7 mouse cellular contexts compared by ENCODE assay signal in the genomic region with DNA sequence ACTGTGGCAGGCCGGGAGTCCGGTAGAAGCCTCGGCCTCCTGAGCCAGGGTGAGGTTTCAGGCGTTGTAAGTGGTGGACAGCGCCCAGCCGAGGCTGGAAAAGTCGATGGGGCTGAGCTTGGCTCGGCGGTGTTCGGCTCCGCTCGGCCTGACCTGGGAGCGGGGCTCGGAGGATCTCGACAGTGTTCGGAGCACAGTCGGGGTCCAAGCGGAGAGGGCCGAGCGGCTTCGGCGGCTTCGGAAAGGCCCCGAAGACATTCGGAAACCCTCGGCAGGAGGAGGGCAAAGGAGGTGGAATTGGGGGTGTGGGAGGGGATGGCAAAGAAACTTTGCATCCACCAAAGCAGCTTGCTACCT. TPM values are rescaled to one million over a fixed set of nuclear protein-coding genes. Genes with fewer than 3 reads are reported as not detected.
DNase-seq lines count a peak whose midpoint lies in the region; ATAC-seq lines count a peak whose summit lies in the region.

No protein-coding gene starts in this region.

- H3K9me3 ChIP-seq in heart, embryonic 11.5 days (replicated peaks; ENCODE audit: control insufficient read depth, low read length) = no peaks in the 10 kb centered on the region
- H3K9me3 ChIP-seq in kidney, embryonic 14.5 days (ENCODE audit: control insufficient read depth, low read length) = no peaks in the 10 kb centered on the region
- no peaks in the 10 kb centered on the region for H3K9me3 ChIP-seq in limb, embryonic 12.5 days
- no peaks in the 10 kb centered on the region for H3K9me3 ChIP-seq in midbrain, embryonic 15.5 days
- no peaks in the 10 kb centered on the region for H3K9me3 ChIP-seq in stomach, embryonic 15.5 days

- under 1% methylated on average over 26 of the region's 26 CpGs for WGBS in heart, embryonic 11.5 days (ENCODE audit: insufficient replicate concordance)
- WGBS in kidney, embryonic 14.5 days = 0% methylated on average over 26 of the region's 26 CpGs
- under 1% methylated on average over 26 of the region's 26 CpGs for WGBS in limb, embryonic 12.5 days
- under 1% methylated on average over 26 of the region's 26 CpGs for WGBS in midbrain, embryonic 15.5 days
- WGBS in stomach, embryonic 15.5 days = under 1% methylated on average over 26 of the region's 26 CpGs

- H3K4me2 ChIP-seq in heart, embryonic 11.5 days = peak overlapping the region; percentile 87
- peak overlapping the region; percentile 35 for H3K4me2 ChIP-seq in kidney, embryonic 14.5 days (replicated peaks; ENCODE audit: low read depth, low read length)
- peak overlapping the region; percentile 86 for H3K4me2 ChIP-seq in limb, embryonic 12.5 days
- H3K4me2 ChIP-seq in midbrain, embryonic 15.5 days = peak overlapping the region; percentile 73
- H3K4me2 ChIP-seq in stomach, embryonic 15.5 days = peak overlapping the region; percentile 88

- H3K36me3 ChIP-seq in heart, embryonic 11.5 days (ENCODE audit: control insufficient read depth, insufficient read depth, low read length) = no peaks in the 10 kb centered on the region
- H3K36me3 ChIP-seq in kidney, embryonic 14.5 days (ENCODE audit: control insufficient read depth, insufficient read depth, low read length) = no peaks in the 10 kb centered on the region
- H3K36me3 ChIP-seq in limb, embryonic 12.5 days = no peaks in the 10 kb centered on the region
- 0 out of 2 replicates have a peak, but pooled peaks cover 8% of the 10 kb centered on the region for H3K36me3 ChIP-seq in midbrain, embryonic 15.5 days (replicated peaks)
- H3K36me3 ChIP-seq in stomach, embryonic 15.5 days = no peaks in the 10 kb centered on the region

- H3K27ac ChIP-seq in heart, embryonic 11.5 days (ENCODE audit: low read depth, low read length) = no peak overlapping the region
- no peak overlapping the region for H3K27ac ChIP-seq in kidney, embryonic 14.5 days (ENCODE audit: low read depth, low read length)
- H3K27ac ChIP-seq in limb, embryonic 12.5 days = no peak overlapping the region
- H3K27ac ChIP-seq in midbrain, embryonic 15.5 days = peak overlapping the region; percentile 99
- no peak overlapping the region for H3K27ac ChIP-seq in stomach, embryonic 15.5 days

- peak; percentile 62 for DNase-seq in brain, embryonic 18.5 days (ENCODE audit: low read depth, low spot score)
- peak; percentile 49 for DNase-seq in fibroblast of lung, adult 2 months (ENCODE audit: low read depth)

- no peak overlapping the region for H3K9ac ChIP-seq in heart, embryonic 11.5 days (ENCODE audit: low read depth, low read length)
- H3K9ac ChIP-seq in kidney, embryonic 14.5 days (ENCODE audit: low read depth, low read length) = no peak overlapping the region
- no peak overlapping the region for H3K9ac ChIP-seq in limb, embryonic 12.5 days (replicated peaks)
- peak overlapping the region; percentile 89 for H3K9ac ChIP-seq in midbrain, embryonic 15.5 days
- H3K9ac ChIP-seq in stomach, embryonic 15.5 days = no peak overlapping the region

- peak; percentile 72; the same call in 1 of the 2 replicates for ATAC-seq in heart, embryonic 11.5 days (replicated peaks; ENCODE audit: insufficient number of reproducible peaks, low FRiP score, low TSS enrichment)
- ATAC-seq in kidney, embryonic 14.5 days (ENCODE audit: low FRiP score, low TSS enrichment) = peak; percentile 95
- peak; percentile 83 for ATAC-seq in limb, embryonic 12.5 days (ENCODE audit: insufficient number of reproducible peaks, insufficient read depth, low FRiP score, low TSS enrichment, low read depth)
- ATAC-seq in midbrain, embryonic 15.5 days (replicated peaks) = peak; percentile 62
- ATAC-seq in stomach, embryonic 15.5 days (ENCODE audit: insufficient read depth, low FRiP score, low read depth) = peak; percentile 85

- peaks cover 15% of the 10 kb centered on the region for H3K4me1 ChIP-seq in heart, embryonic 11.5 days (ENCODE audit: control insufficient read depth, insufficient read depth, low read length)
- H3K4me1 ChIP-seq in kidney, embryonic 14.5 days (ENCODE audit: control insufficient read depth, insufficient read depth, low read length) = no peaks in the 10 kb centered on the region
- peaks cover 30% of the 10 kb centered on the region for H3K4me1 ChIP-seq in limb, embryonic 12.5 days (replicated peaks)
- H3K4me1 ChIP-seq in midbrain, embryonic 15.5 days = peaks cover 48% of the 10 kb centered on the region
- peaks cover 22% of the 10 kb centered on the region for H3K4me1 ChIP-seq in stomach, embryonic 15.5 days

- peak overlapping the region; percentile 70 for H3K4me3 ChIP-seq in heart, embryonic 11.5 days (ENCODE audit: low read depth, low read length)
- H3K4me3 ChIP-seq in kidney, embryonic 14.5 days (ENCODE audit: low read length) = peak overlapping the region; percentile 17; the same call in 1 of the 2 replicates
- H3K4me3 ChIP-seq in limb, embryonic 12.5 days (replicated peaks) = peak overlapping the region; percentile 28
- H3K4me3 ChIP-seq in midbrain, embryonic 15.5 days = peak overlapping the region; percentile 94
- H3K4me3 ChIP-seq in stomach, embryonic 15.5 days (replicated peaks) = peak overlapping the region; percentile 66

- H3K27me3 ChIP-seq in heart, embryonic 11.5 days (ENCODE audit: control insufficient read depth, insufficient read depth, low read length) = peaks cover 21% of the 10 kb centered on the region
- peaks cover 30% of the 10 kb centered on the region for H3K27me3 ChIP-seq in kidney, embryonic 14.5 days (ENCODE audit: control insufficient read depth, insufficient read depth, low read length)
- H3K27me3 ChIP-seq in limb, embryonic 12.5 days = peaks cover 50% of the 10 kb centered on the region
- H3K27me3 ChIP-seq in midbrain, embryonic 15.5 days (replicated peaks) = no peaks in the 10 kb centered on the region
- peaks cover 22% of the 10 kb centered on the region for H3K27me3 ChIP-seq in stomach, embryonic 15.5 days (replicated peaks)

RNA-seq across cellular contexts. Expression of a gene that starts 3.6 kb away (rescaled TPM):
- 13.9 and 15.5 TPM in 2 replicates for polyA plus RNA-seq in heart, embryonic 11.5 days (2014; fragmentation: Nextera tagmentation; extraction: Ambion mirVana)
- 1.9 and 2.3 TPM in 2 replicates for polyA plus RNA-seq in kidney, embryonic 14.5 days (2014; fragmentation: Nextera tagmentation; extraction: Ambion mirVana)
- polyA plus RNA-seq in limb, embryonic 12.5 days (2016; fragmentation: Nextera tagmentation; extraction: Ambion mirVana) = 2.0 and 2.6 TPM in 2 replicates
- 242 and 245 TPM in 2 replicates for polyA plus RNA-seq in midbrain, embryonic 15.5 days (2015; fragmentation: Nextera tagmentation; extraction: Ambion mirVana)
- polyA plus RNA-seq in stomach, embryonic 15.5 days (2015; fragmentation: Nextera tagmentation; extraction: Ambion mirVana) = 14.9 and 15.1 TPM in 2 replicates

Comparison
In these comparisons a context has a peak if more than half of its experiments do, and no peak if none do; other contexts are left out.
1. H3K4me2 ChIP-seq: peak in every context shown above with its lines; median percentile 88 in stomach, embryonic 15.5 days; 87 in heart, embryonic 11.5 days; 86 in limb, embryonic 12.5 days; 73 in midbrain, embryonic 15.5 days; 35 in kidney, embryonic 14.5 days.
2. H3K4me3 ChIP-seq: peak in every context shown above with its lines; median percentile 94 in midbrain, embryonic 15.5 days; 70 in heart, embryonic 11.5 days; 66 in stomach, embryonic 15.5 days; 28 in limb, embryonic 12.5 days; 17 in kidney, embryonic 14.5 days.
3. RNA of a gene that starts 3.6 kb away (polyA plus RNA-seq): 242 to 245 TPM in midbrain, embryonic 15.5 days; 14.9 to 15.1 TPM in stomach, embryonic 15.5 days, 13.9 to 15.5 TPM in heart, embryonic 11.5 days, 2.0 to 2.6 TPM in limb, embryonic 12.5 days and 1.9 to 2.3 TPM in kidney, embryonic 14.5 days; every median in the first group is over 10 times any median in the second.
4. Peak in every context shown above with its lines, with median percentiles within 50 percentile points of each other: ATAC-seq.